Comparison of ENCODE assay signal across 9 mouse cellular contexts in genomic region chr2:130167861-130168260, GRCm38 (mm10). TPM values are rescaled to one million over a fixed set of nuclear protein-coding genes. Genes with fewer than 3 reads are reported as not detected.
A peak's percentile ranks its signal among the peaks of the same experiment; 100 is the strongest.
DNase-seq lines count a peak whose midpoint lies in the region; ATAC-seq and TF ChIP-seq lines count a peak whose summit lies in the region.
"Had no signal": no experiment of that assay in that cellular context is flagged by ENCODE, and none has a peak within 500 bp of the region (broad histone marks: within the 10 kb centered on the region; RNA-seq: fewer than 3 reads in every experiment).

No protein-coding gene starts in this region.

- 51% methylated on average over 3 of the region's 3 CpGs for WGBS in liver, embryonic 12.5 days (ENCODE audit: insufficient replicate concordance)
- 53% methylated on average over 3 of the region's 3 CpGs for WGBS in limb, embryonic 10.5 days

- no peaks in the 10 kb centered on the region for H3K9me3 ChIP-seq in liver, embryonic 12.5 days (replicated peaks)
- no peaks in the 10 kb centered on the region for H3K9me3 ChIP-seq in limb, embryonic 10.5 days (replicated peaks)
- H3K9me3 ChIP-seq: midbrain, embryonic 12.5 days had no signal

- H3K4me2 ChIP-seq in liver, embryonic 12.5 days, result no peak overlapping the region
- H3K4me2 ChIP-seq: midbrain, embryonic 12.5 days had no signal

- POLR2A ChIA-PET in Patski (lab: Charles Lee), result no interaction called here

- no peak overlapping the region for H3K27ac ChIP-seq in liver, embryonic 12.5 days
- H3K27ac ChIP-seq in limb, embryonic 10.5 days, result no peak overlapping the region
- H3K27ac ChIP-seq: midbrain, embryonic 12.5 days had no signal

- no peak overlapping the region for H3K4me3 ChIP-seq in liver, embryonic 12.5 days
- H3K4me3 ChIP-seq in limb, embryonic 10.5 days, result no peak overlapping the region
- H3K4me3 ChIP-seq: midbrain, embryonic 12.5 days had no signal

- peaks cover 67% of the 10 kb centered on the region for H3K36me3 ChIP-seq in liver, embryonic 12.5 days
- H3K36me3 ChIP-seq in limb, embryonic 10.5 days, result peaks cover 85% of the 10 kb centered on the region

- peak; percentile 76 for TF ChIP-seq CTCF in Patski (IDR thresholded peaks at IDR 0.05)

- in situ Hi-C loops in Patski (cut with MboI; ENCODE audit: low pct_unique_long_range_greater_than_20kb), result no loop called here

- intact Hi-C loops in heart, postnatal 14 days (cut with DNase I), result loop anchor here (1.0 to 10.0 kb wide), 4 partner anchors 100 to 493 kb away; no protein-coding TSS in a partner anchor

- no peaks in the 10 kb centered on the region for H3K27me3 ChIP-seq in liver, embryonic 12.5 days (replicated peaks)
- no peaks in the 10 kb centered on the region for H3K27me3 ChIP-seq in Patski
- no peaks in the 10 kb centered on the region for H3K27me3 ChIP-seq in limb, embryonic 10.5 days (ENCODE audit: low read depth, poor library complexity, severe bottlenecking)
- H3K27me3 ChIP-seq: midbrain, embryonic 12.5 days had no signal

- no peak overlapping the region for H3K9ac ChIP-seq in liver, embryonic 12.5 days
- H3K9ac ChIP-seq: midbrain, embryonic 12.5 days had no signal

- DNase-seq in liver, result peak; percentile 44
- no peak for DNase-seq in Patski (ENCODE audit: low read depth, low spot score)
- DNase-seq in c-Kit-positive CD71-positive TER-119-positive erythroid progenitor cells, embryonic 14.5 days (ENCODE audit: low spot score), result peak; percentile 33
- peak; percentile 56 to 68 for DNase-seq in heart, postnatal 14 days
- peak; percentile 46 for DNase-seq in limb, embryonic 10.5 days (ENCODE audit: low spot score)
- DNase-seq in right cerebral cortex, postnatal 36 days (ENCODE audit: low spot score in 2 of 2), result peak; percentile 28 to 33

- CTCF ChIA-PET in Patski (lab: Charles Lee), result interaction anchor here (0.9 to 5.7 kb wide), 4 partner anchors 10 to 289 kb away, joined by 3 to 21 read pairs (median 6); no protein-coding TSS in a partner anchor

- no peaks in the 10 kb centered on the region for H3K4me1 ChIP-seq in liver, embryonic 12.5 days
- no peaks in the 10 kb centered on the region for H3K4me1 ChIP-seq in limb, embryonic 10.5 days
- H3K4me1 ChIP-seq: midbrain, embryonic 12.5 days had no signal

- ATAC-seq in liver, embryonic 12.5 days, result no peak
- ATAC-seq in Patski, result no peak

RNA-seq across cellular contexts. Expression of gene Snrpb, which starts 11.3 kb away (rescaled TPM):
- 436 and 453 TPM in 2 replicates for polyA plus RNA-seq in liver, embryonic 12.5 days (2016; fragmentation: Nextera tagmentation; extraction: Ambion mirVana)
- 283 TPM for polyA plus RNA-seq in Patski (2021)
- total RNA-seq in heart, postnatal 14 days (2021), result 100 to 1,000 TPM; 141 to 159 TPM
- polyA plus RNA-seq in limb, embryonic 10.5 days (2016; fragmentation: Nextera tagmentation; extraction: Ambion mirVana), result 959 and 1,054 TPM in 2 replicates

RNA-seq across cellular contexts. Expression of gene Tmc2, which starts 27.1 kb away (rescaled TPM):
- 0.04 TPM in 1 of 2 replicates, not detected in the other for polyA plus RNA-seq in liver, embryonic 12.5 days (2016; fragmentation: Nextera tagmentation; extraction: Ambion mirVana)
- polyA plus RNA-seq in Patski (2021), result not detected
- total RNA-seq in heart, postnatal 14 days (2021), result not detected
- not detected in 2 replicates for polyA plus RNA-seq in limb, embryonic 10.5 days (2016; fragmentation: Nextera tagmentation; extraction: Ambion mirVana)
- polyA plus RNA-seq: gonadal fat pad, adult 2 months; midbrain, embryonic 12.5 days had no signal

RNA-seq across cellular contexts. Expression of gene Tgm6, which starts 55.6 kb away (rescaled TPM):
- not detected in 2 replicates for polyA plus RNA-seq in liver, embryonic 12.5 days (2016; fragmentation: Nextera tagmentation; extraction: Ambion mirVana)
- polyA plus RNA-seq in Patski (2021), result not detected
- total RNA-seq in heart, postnatal 14 days (2021), result not detected
- not detected in 2 replicates for polyA plus RNA-seq in limb, embryonic 10.5 days (2016; fragmentation: Nextera tagmentation; extraction: Ambion mirVana)
- polyA plus RNA-seq: gonadal fat pad, adult 2 months; midbrain, embryonic 12.5 days had no signal
